In the genomic region with DNA sequence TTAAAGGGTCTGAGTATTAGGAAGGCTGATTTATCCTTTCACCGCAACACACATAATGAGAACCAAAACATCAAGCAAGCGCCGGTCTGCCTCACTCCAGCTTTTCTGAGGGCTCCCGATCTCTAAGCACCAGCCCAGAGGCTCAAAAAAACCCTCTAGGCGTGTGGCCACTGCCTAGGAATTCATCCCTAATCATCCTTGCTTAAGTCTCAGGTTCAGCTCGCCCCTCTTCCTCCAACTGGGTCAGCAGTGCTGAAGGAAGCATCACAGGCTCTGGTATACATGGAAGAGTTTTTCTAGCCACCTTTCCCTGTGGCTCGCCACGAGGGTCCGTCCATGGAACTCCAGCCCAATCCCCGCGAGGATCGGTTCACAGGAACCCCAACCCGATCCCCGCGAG, we compare ENCODE assay signal across 8 mouse cellular contexts. TPM values are rescaled to one million over a fixed set of nuclear protein-coding genes. Genes with fewer than 3 reads are reported as not detected.
DNase-seq lines count a peak whose midpoint lies in the region; ATAC-seq and TF ChIP-seq lines count a peak whose summit lies in the region.
"Had no signal": no experiment of that assay in that cellular context is flagged by ENCODE, and none has a peak within 500 bp of the region (broad histone marks: within the 10 kb centered on the region; RNA-seq: fewer than 3 reads in every experiment).

No protein-coding gene starts in this region.

- WGBS in lung, postnatal 0 days: 51% methylated on average over 15 of the region's 15 CpGs
- 30% methylated on average over 15 of the region's 15 CpGs for WGBS in heart, embryonic 14.5 days
- WGBS in liver, embryonic 12.5 days (ENCODE audit: insufficient replicate concordance): 41% methylated on average over 15 of the region's 15 CpGs

- H3K4me3 ChIP-seq in lung, postnatal 0 days (ENCODE audit: low read depth, low read length): peak overlapping the region; percentile 39
- H3K4me3 ChIP-seq in heart, embryonic 14.5 days (ENCODE audit: control insufficient read depth in 1 of 2, insufficient read depth in 1 of 2, low read depth in 1 of 2, low read length in 2 of 2): peak overlapping the region; percentile 57 to 71
- peak overlapping the region; percentile 48 for H3K4me3 ChIP-seq in liver, embryonic 12.5 days
- H3K4me3 ChIP-seq: left cerebral cortex, adult 2 months had no signal

- no peak for TF ChIP-seq EP300 in lung, postnatal 0 days (IDR thresholded peaks at IDR 0.05)

- no peak overlapping the region for H3K27ac ChIP-seq in lung, postnatal 0 days (ENCODE audit: low read length)
- H3K27ac ChIP-seq in heart, embryonic 14.5 days (replicated peaks in 1 of 2; ENCODE audit: control insufficient read depth in 1 of 2, insufficient read depth in 1 of 2, low read depth in 2 of 2, low read length in 2 of 2): peak overlapping the region; percentile 77 to 83
- no peak overlapping the region for H3K27ac ChIP-seq in liver, embryonic 12.5 days
- H3K27ac ChIP-seq: left cerebral cortex, adult 2 months had no signal

- peak overlapping the region; percentile 72 for H3K4me2 ChIP-seq in lung, postnatal 0 days (replicated peaks; ENCODE audit: low read depth, low read length)
- H3K4me2 ChIP-seq in heart, embryonic 14.5 days (ENCODE audit: low read length): peak overlapping the region; percentile 66
- H3K4me2 ChIP-seq in liver, embryonic 12.5 days: peak overlapping the region; percentile 57

- DNase-seq in lung, postnatal 0 days (ENCODE audit: low spot score): no peak
- DNase-seq in lung, postnatal 10 days: no peak
- DNase-seq in layer of hippocampus, postnatal 14 days (ENCODE audit: low spot score in 2 of 2): no peak
- DNase-seq in adrenal gland, postnatal 36 days: no peak

- H3K9me3 ChIP-seq in lung, postnatal 0 days (ENCODE audit: low read length): no peaks in the 10 kb centered on the region
- H3K9me3 ChIP-seq in heart, embryonic 14.5 days (ENCODE audit: control insufficient read depth, low read length): peaks cover 7% of the 10 kb centered on the region; the same call in 1 of the 2 replicates
- H3K9me3 ChIP-seq in liver, embryonic 12.5 days (replicated peaks): peaks cover 13% of the 10 kb centered on the region

- no peak overlapping the region for H3K9ac ChIP-seq in lung, postnatal 0 days (replicated peaks; ENCODE audit: low read depth)
- peak overlapping the region; percentile 78 for H3K9ac ChIP-seq in heart, embryonic 14.5 days (ENCODE audit: low read length)
- H3K9ac ChIP-seq in liver, embryonic 12.5 days: peak overlapping the region; percentile 44

- H3K36me3 ChIP-seq in lung, postnatal 0 days (ENCODE audit: insufficient read depth, low read length): no peaks in the 10 kb centered on the region
- H3K36me3 ChIP-seq in heart, embryonic 14.5 days (ENCODE audit: control insufficient read depth, insufficient read depth, low read length): no peaks in the 10 kb centered on the region
- H3K36me3 ChIP-seq in liver, embryonic 12.5 days: no peaks in the 10 kb centered on the region

- TF ChIP-seq CTCF in lung, postnatal 0 days (IDR thresholded peaks at IDR 0.05): no peak

- no peak for ATAC-seq in lung, postnatal 0 days
- ATAC-seq in heart, embryonic 14.5 days (ENCODE audit: insufficient number of reproducible peaks, insufficient read depth, low FRiP score, low read depth): no peak
- no peak for ATAC-seq in liver, embryonic 12.5 days
- ATAC-seq in megakaryocyte progenitor cell, adult 5-6 weeks (replicated peaks; ENCODE audit: poor library complexity): no peak

- no peaks in the 10 kb centered on the region; the same call in 1 of the 2 replicates for H3K4me1 ChIP-seq in lung, postnatal 0 days (ENCODE audit: insufficient read depth, low read depth, low read length)
- peaks cover 15 to 22% of the 10 kb centered on the region in 2 experiments for H3K4me1 ChIP-seq in heart, embryonic 14.5 days (ENCODE audit: control insufficient read depth in 2 of 2, insufficient read depth in 2 of 2, low read length in 2 of 2)
- H3K4me1 ChIP-seq in liver, embryonic 12.5 days: peaks cover 11% of the 10 kb centered on the region; the same call in 1 of the 2 replicates

- no peaks in the 10 kb centered on the region for H3K27me3 ChIP-seq in lung, postnatal 0 days (replicated peaks; ENCODE audit: insufficient read depth, low read length)
- H3K27me3 ChIP-seq in heart, embryonic 14.5 days (ENCODE audit: control insufficient read depth, insufficient read depth, low read length): no peaks in the 10 kb centered on the region
- H3K27me3 ChIP-seq in liver, embryonic 12.5 days (replicated peaks): peaks cover 23% of the 10 kb centered on the region

RNA-seq across cellular contexts. Expression of gene Slc38a4, which starts 1.6 kb away (rescaled TPM):
- polyA plus RNA-seq in lung, postnatal 0 days (2015; fragmentation: Nextera tagmentation; extraction: Ambion mirVana): 15.6 and 23.9 TPM in 2 replicates
- 121 and 127 TPM in 2 replicates for polyA plus RNA-seq in heart, embryonic 14.5 days (2014; fragmentation: Nextera tagmentation; extraction: Ambion mirVana)
- 43.1 and 45.1 TPM in 2 replicates for polyA plus RNA-seq in liver, embryonic 12.5 days (2016; fragmentation: Nextera tagmentation; extraction: Ambion mirVana)
- 1 to 10 TPM in 1 of 2 experiments, under 1 TPM in 1; 0.95 to 1.1 TPM for total RNA-seq in layer of hippocampus, postnatal 14 days (2021)
- not detected in 2 replicates for total RNA-seq in megakaryocyte progenitor cell, adult 5-6 weeks (2015)
- not detected in 2 replicates for total RNA-seq in megakaryocyte progenitor cell, adult 5-6 weeks (2017)
- total RNA-seq in adrenal gland, postnatal 36 days (2021): 1 to 10 TPM; 3.4 to 6.0 TPM

Comparison
In these comparisons a context has a peak if more than half of its experiments do, and no peak if none do; other contexts are left out.
1. H3K27ac ChIP-seq: peak in heart, embryonic 14.5 days (2 of 2); none in lung, postnatal 0 days (single experiment) and liver, embryonic 12.5 days (single experiment).
2. Peak in every context shown above with its lines, with median percentiles within 50 percentile points of each other: H3K4me2 ChIP-seq and H3K4me3 ChIP-seq.